Mouse (Mus musculus): ENCODE data around the gene Tmem170.

- no peak for TF ChIP-seq CTCF (IDR thresholded peaks at IDR 0.05; ENCODE audit: low read depth)
- TF ChIP-seq EP300 (optimal IDR thresholded peaks at IDR 0.05): no peak
Measured at GRCm38 (mm10) chr8:111864648-111865047, 11.9 kb downstream of the Tmem170 start.

Measured in stomach, postnatal 0 days (tissue).